Comparison of ENCODE assay signal across 9 mouse cellular contexts in genomic region chr5:30863852-30864251, GRCm38 (mm10). TPM values are rescaled to one million over a fixed set of nuclear protein-coding genes. Genes with fewer than 3 reads are reported as not detected.
DNase-seq lines count a peak whose midpoint lies in the region; ATAC-seq lines count a peak whose summit lies in the region.
"Had no signal": no experiment of that assay in that cellular context is flagged by ENCODE, and none has a peak within 500 bp of the region (broad histone marks: within the 10 kb centered on the region; RNA-seq: fewer than 3 reads in every experiment).

No protein-coding gene starts in this region.

- H3K27me3 ChIP-seq in heart, embryonic 16.5 days (ENCODE audit: control insufficient read depth, insufficient read depth, low read length), result no peaks in the 10 kb centered on the region
- H3K27me3 ChIP-seq in stomach, embryonic 16.5 days (ENCODE audit: control insufficient read depth, insufficient read depth, low read length), result no peaks in the 10 kb centered on the region
- H3K27me3 ChIP-seq in hindbrain, embryonic 10.5 days (ENCODE audit: insufficient read depth, poor library complexity, severe bottlenecking), result no peaks in the 10 kb centered on the region

- ATAC-seq in heart, embryonic 16.5 days (replicated peaks; ENCODE audit: extremely low read depth, insufficient read depth, low FRiP score), result peak; percentile 56; the same call in 1 of the 2 replicates
- ATAC-seq in stomach, embryonic 16.5 days (ENCODE audit: insufficient read depth, low FRiP score), result peak; percentile 63
- ATAC-seq in frontal cortex, adult (ENCODE audit: low TSS enrichment), result no peak

- H3K9me3 ChIP-seq in heart, embryonic 16.5 days (replicated peaks; ENCODE audit: control insufficient read depth, low read length), result no peaks in the 10 kb centered on the region
- H3K9me3 ChIP-seq in stomach, embryonic 16.5 days (replicated peaks; ENCODE audit: control insufficient read depth, low read length), result no peaks in the 10 kb centered on the region
- 0 out of 2 replicates have a peak, but pooled peaks cover 8% of the 10 kb centered on the region for H3K9me3 ChIP-seq in hindbrain, embryonic 10.5 days

- no peak overlapping the region for H3K4me2 ChIP-seq in heart, embryonic 16.5 days (ENCODE audit: low read depth, low read length)
- no peak overlapping the region for H3K4me2 ChIP-seq in stomach, embryonic 16.5 days (ENCODE audit: low read depth, low read length)

- no peaks in the 10 kb centered on the region for H3K36me3 ChIP-seq in heart, embryonic 16.5 days (ENCODE audit: control insufficient read depth, insufficient read depth)
- no peaks in the 10 kb centered on the region for H3K36me3 ChIP-seq in stomach, embryonic 16.5 days (ENCODE audit: control insufficient read depth, insufficient read depth, low read length)
- peaks cover 33% of the 10 kb centered on the region for H3K36me3 ChIP-seq in hindbrain, embryonic 10.5 days

- H3K4me3 ChIP-seq in heart, embryonic 16.5 days (ENCODE audit: low read length), result no peak overlapping the region
- no peak overlapping the region for H3K4me3 ChIP-seq in stomach, embryonic 16.5 days (replicated peaks; ENCODE audit: low read length)
- H3K4me3 ChIP-seq in hindbrain, embryonic 10.5 days, result no peak overlapping the region
- H3K4me3 ChIP-seq: left cerebral cortex, adult 2 months had no signal

- H3K27ac ChIP-seq in heart, embryonic 16.5 days (ENCODE audit: low read length), result no peak overlapping the region
- H3K27ac ChIP-seq in stomach, embryonic 16.5 days (ENCODE audit: low read length), result no peak overlapping the region
- H3K27ac ChIP-seq in hindbrain, embryonic 10.5 days, result no peak overlapping the region
- H3K27ac ChIP-seq: left cerebral cortex, adult 2 months had no signal

- no peak overlapping the region for H3K9ac ChIP-seq in heart, embryonic 16.5 days (ENCODE audit: low read length)
- 0 out of 2 replicates have a peak overlapping the region, but pooled peaks have one; percentile 13 for H3K9ac ChIP-seq in stomach, embryonic 16.5 days (ENCODE audit: low read length)

- WGBS in heart, embryonic 16.5 days, result 51% methylated on average over 4 of the region's 4 CpGs
- 48% methylated on average over 4 of the region's 4 CpGs for WGBS in stomach, embryonic 16.5 days
- 32% methylated on average over 4 of the region's 4 CpGs for WGBS in hindbrain, embryonic 10.5 days

- H3K4me1 ChIP-seq in heart, embryonic 16.5 days (ENCODE audit: control insufficient read depth, insufficient read depth, low read length), result peaks cover 5% of the 10 kb centered on the region
- H3K4me1 ChIP-seq in stomach, embryonic 16.5 days (ENCODE audit: control insufficient read depth, insufficient read depth, low read length), result 0 out of 2 replicates have a peak, but pooled peaks cover 4% of the 10 kb centered on the region
- H3K4me1 ChIP-seq in hindbrain, embryonic 10.5 days (replicated peaks), result peaks cover 9% of the 10 kb centered on the region; the same call in 1 of the 2 replicates

- DNase-seq in gastrocnemius, postnatal 25 days, result peak; percentile 30
- no peak for DNase-seq in gastrocnemius, adult 18-20 months (ENCODE audit: low spot score)
- peak; percentile 51 for DNase-seq in lung, postnatal 10 days
- no peak for DNase-seq in lung, adult 18-20 months
- no peak for DNase-seq in hindbrain, embryonic 10.5 days (ENCODE audit: low spot score)

RNA-seq across cellular contexts. Expression of gene Tmem214, which starts 4.0 kb away (rescaled TPM):
- 10 to 100 TPM; 25.2 to 35.0 TPM for total RNA-seq in gastrocnemius, postnatal 25 days (2021)
- total RNA-seq in gastrocnemius, adult 18-20 months (2021), result 10 to 100 TPM; 28.8 to 29.7 TPM
- polyA plus RNA-seq in heart, embryonic 16.5 days (2015; fragmentation: Nextera tagmentation; extraction: Ambion mirVana), result 58.8 and 61.7 TPM in 2 replicates
- 85.7 and 93.7 TPM in 2 replicates for polyA plus RNA-seq in stomach, embryonic 16.5 days (2015; fragmentation: Nextera tagmentation; extraction: Ambion mirVana)
- 64.0 and 67.6 TPM in 2 replicates for polyA plus RNA-seq in hindbrain, embryonic 10.5 days (2016; fragmentation: Nextera tagmentation; extraction: Ambion mirVana)

RNA-seq across cellular contexts. Expression of gene Agbl5, which starts 24.6 kb away (rescaled TPM):
- 1 to 10 TPM; 2.0 to 2.5 TPM for total RNA-seq in gastrocnemius, postnatal 25 days (2021)
- total RNA-seq in gastrocnemius, adult 18-20 months (2021), result 1 to 10 TPM; 2.1 to 3.4 TPM
- polyA plus RNA-seq in heart, embryonic 16.5 days (2015; fragmentation: Nextera tagmentation; extraction: Ambion mirVana), result 10.8 and 11.8 TPM in 2 replicates
- 16.7 and 18.4 TPM in 2 replicates for polyA plus RNA-seq in stomach, embryonic 16.5 days (2015; fragmentation: Nextera tagmentation; extraction: Ambion mirVana)
- 18.4 and 24.2 TPM in 2 replicates for polyA plus RNA-seq in hindbrain, embryonic 10.5 days (2016; fragmentation: Nextera tagmentation; extraction: Ambion mirVana)

RNA-seq across cellular contexts. Expression of gene Ost4, which starts 43.7 kb away (rescaled TPM):
- 100 to 1,000 TPM; 103 to 117 TPM for total RNA-seq in gastrocnemius, postnatal 25 days (2021)
- total RNA-seq in gastrocnemius, adult 18-20 months (2021), result 100 to 1,000 TPM; 110 to 114 TPM
- 349 and 355 TPM in 2 replicates for polyA plus RNA-seq in heart, embryonic 16.5 days (2015; fragmentation: Nextera tagmentation; extraction: Ambion mirVana)
- polyA plus RNA-seq in stomach, embryonic 16.5 days (2015; fragmentation: Nextera tagmentation; extraction: Ambion mirVana), result 434 and 465 TPM in 2 replicates
- polyA plus RNA-seq in hindbrain, embryonic 10.5 days (2016; fragmentation: Nextera tagmentation; extraction: Ambion mirVana), result 405 and 407 TPM in 2 replicates

RNA-seq across cellular contexts. Expression of gene Emilin1, which starts 49.4 kb away (rescaled TPM):
- 10 to 100 TPM in 1 of 2 experiments, 1 to 10 TPM in 1; 9.3 to 10.9 TPM for total RNA-seq in gastrocnemius, postnatal 25 days (2021)
- 1 to 10 TPM; 2.5 to 4.4 TPM for total RNA-seq in gastrocnemius, adult 18-20 months (2021)
- 145 and 157 TPM in 2 replicates for polyA plus RNA-seq in heart, embryonic 16.5 days (2015; fragmentation: Nextera tagmentation; extraction: Ambion mirVana)
- polyA plus RNA-seq in stomach, embryonic 16.5 days (2015; fragmentation: Nextera tagmentation; extraction: Ambion mirVana), result 245 and 257 TPM in 2 replicates
- 85.1 and 87.4 TPM in 2 replicates for polyA plus RNA-seq in hindbrain, embryonic 10.5 days (2016; fragmentation: Nextera tagmentation; extraction: Ambion mirVana)

RNA-seq across cellular contexts. Expression of gene Mapre3, which starts 49.4 kb away (rescaled TPM):
- 10 to 100 TPM; 50.6 to 57.5 TPM for total RNA-seq in gastrocnemius, postnatal 25 days (2021)
- 10 to 100 TPM; 90.8 to 91.0 TPM for total RNA-seq in gastrocnemius, adult 18-20 months (2021)
- 18.2 and 19.8 TPM in 2 replicates for polyA plus RNA-seq in heart, embryonic 16.5 days (2015; fragmentation: Nextera tagmentation; extraction: Ambion mirVana)
- polyA plus RNA-seq in stomach, embryonic 16.5 days (2015; fragmentation: Nextera tagmentation; extraction: Ambion mirVana), result 15.1 and 20.0 TPM in 2 replicates
- polyA plus RNA-seq in hindbrain, embryonic 10.5 days (2016; fragmentation: Nextera tagmentation; extraction: Ambion mirVana), result 21.1 and 41.8 TPM in 2 replicates

Comparison
In these comparisons a context has a peak if more than half of its experiments do, and no peak if none do; other contexts are left out.
1. DNase-seq: peak in gastrocnemius, postnatal 25 days (single experiment) and lung, postnatal 10 days (single experiment); none in gastrocnemius, adult 18-20 months (single experiment), lung, adult 18-20 months (0 of 2) and hindbrain, embryonic 10.5 days (single experiment).